Mouse (Mus musculus) retina, adult 2 months (tissue): Measurements from ENCODE around the gene Mmab.

ENCODE experiments used
- DNase-seq: peaks from one replicate; pipeline ENCODE4 v3.0.0-alpha.2; 2012; ENCODE audit warnings: low read depth, low spot score

Gene Mmab

DNA sequence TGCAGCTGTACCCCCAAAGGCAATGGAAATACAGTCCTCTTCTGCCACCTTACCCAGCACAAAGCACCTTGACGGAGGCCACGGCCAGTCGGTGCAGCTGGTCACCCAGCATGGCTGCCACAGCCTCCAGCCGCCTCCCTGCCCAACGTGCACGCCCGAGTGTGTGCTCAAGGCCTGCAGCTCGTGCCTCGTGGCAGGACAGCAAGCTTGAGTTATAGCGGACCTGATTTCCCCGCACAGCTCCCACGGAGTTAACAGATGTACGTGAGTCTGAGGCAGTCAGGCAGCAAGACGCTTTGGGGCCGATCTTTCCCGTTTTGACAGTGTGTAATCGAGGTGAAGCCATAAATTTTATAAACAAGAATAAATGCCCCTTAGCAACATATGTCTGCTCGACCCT lies 15.2 kb downstream of the Mmab start:
- no peak for DNase-seq

DNA sequence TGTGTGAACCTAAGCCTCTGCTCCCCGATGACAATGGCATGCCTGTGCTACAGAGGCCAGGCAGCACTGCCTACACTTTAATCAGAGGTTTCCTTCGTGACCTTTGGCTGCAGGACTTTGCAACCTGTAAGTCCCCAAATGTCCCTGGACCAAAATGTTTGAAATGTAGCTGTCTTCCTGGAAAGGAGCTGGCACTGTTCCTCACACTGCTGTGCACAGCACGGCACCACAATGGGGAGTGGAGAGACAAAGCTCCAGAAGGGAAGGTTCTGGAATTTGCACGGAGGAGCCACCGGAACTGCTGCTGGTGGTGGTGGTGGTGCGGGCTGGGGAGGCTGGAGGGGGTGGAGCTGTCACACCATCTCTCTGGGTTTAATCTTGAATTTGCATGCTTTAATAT lies 17.1 kb downstream of the Mmab start:
- DNase-seq, result no peak

DNA sequence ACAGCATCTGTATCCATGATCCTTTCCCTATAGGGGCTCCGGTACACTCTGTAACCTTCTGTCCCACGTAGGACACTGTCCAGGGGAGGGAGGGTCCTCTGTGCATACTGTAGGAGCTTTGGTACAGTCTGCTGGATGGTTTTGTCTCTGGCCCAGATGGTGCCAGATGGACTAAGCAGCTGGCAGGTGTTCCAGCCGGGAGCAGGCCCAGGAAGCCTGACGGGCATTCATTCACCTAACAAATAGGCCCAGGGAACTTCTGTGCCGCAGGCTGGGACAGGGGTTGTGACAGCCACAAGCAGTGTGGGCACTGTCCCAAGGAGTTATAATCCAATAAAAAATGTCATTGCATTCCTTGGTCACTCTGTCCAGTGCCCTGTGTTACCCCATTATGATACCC lies 19.9 kb downstream of the Mmab start:
- no peak for DNase-seq

DNA sequence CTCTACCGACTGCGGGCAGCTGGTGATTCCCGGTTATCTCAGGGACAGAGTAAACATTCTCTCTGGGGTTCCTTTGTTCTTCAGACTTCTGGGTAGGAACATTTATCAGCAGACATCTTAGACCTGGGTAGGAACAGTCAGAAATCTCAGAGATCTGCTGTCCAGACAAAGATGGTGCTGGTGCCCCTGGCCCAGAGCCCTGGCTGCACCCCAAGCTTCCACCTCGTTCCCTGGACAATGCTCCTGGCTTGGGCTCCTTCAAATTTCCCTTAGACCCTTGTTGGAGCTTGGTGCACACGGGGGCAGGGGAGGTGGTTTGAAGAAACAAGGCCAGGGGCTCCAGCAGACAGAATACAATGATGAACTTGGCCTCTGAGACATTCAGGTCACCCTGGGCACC lies 21.3 kb downstream of the Mmab start:
- no peak for DNase-seq

DNA sequence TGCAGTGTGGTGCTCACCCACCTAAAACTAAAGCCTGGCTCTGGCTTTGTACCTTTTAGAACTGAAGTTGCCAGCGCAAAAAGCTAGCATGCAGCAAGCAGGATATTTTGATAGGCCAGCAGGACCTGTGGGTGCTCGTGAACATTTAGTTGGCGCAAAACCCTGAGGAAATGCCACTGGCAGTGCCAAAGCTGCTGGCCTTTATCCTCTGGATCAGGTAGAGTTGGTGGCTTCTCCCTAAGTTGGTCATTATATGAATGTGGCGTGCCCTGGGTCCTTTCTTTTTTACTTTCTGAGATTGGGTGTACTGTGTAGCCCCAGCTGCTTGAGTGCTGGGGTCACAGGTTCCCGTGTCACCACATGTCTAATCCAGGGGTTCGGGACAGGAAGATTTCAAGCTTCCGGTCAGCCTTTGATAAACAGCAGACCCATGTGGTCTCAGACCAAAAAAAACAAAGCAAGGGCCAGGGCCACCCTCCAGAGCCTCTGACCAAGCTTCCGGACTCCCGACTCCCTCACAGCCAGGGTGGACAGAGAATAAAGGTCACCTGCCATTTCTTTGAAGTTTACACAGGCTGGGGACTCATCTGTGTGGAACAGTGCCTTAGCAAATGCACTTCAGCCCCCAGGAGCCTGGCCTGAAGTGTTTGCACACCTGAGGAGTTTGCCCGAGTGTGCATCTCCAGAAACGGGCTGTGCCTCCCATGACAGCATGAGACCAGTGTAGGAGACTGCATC lies 22.1 kb downstream of the Mmab start:
- no peak for DNase-seq

DNA sequence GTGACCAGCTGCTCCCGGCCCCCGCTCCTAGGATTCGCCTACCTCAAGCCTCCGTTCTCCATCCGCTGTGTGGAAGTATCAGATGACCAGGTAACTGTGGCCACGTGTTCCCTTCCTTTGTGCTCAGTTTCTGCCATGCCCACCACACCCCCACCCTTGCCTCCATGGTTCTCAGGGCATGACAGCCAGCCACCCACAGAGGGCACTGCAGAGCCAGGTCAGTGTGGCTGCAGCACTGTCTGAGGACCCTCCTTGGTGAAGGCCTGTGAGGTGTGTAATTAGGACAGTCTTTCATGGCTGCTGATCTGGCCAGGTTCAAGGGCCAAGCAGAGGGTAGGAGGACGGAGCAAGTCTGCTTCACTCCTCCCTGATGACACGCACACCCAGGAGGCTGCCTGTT lies 25.3 kb downstream of the Mmab start:
- DNase-seq, result no peak

DNA sequence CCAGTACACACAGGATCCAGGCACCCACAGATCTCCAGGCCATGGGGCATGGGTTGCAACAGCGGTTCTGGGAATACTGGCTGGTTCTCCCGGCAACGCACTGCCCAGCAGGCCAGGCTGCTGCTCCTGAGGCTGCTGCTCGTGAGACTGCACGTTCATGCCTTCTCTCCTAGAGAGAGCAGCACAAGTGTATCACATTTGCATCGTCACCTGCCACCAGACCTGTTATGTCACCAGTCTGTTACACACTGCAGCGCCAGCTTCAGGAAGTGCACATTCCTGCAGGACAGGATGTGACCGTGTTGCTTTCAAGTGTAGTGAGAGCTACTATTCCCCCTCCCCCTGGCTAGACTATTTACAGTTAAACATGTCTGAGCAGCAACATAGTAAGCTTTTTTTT lies 27.0 kb downstream of the Mmab start:
- no peak for DNase-seq

DNA sequence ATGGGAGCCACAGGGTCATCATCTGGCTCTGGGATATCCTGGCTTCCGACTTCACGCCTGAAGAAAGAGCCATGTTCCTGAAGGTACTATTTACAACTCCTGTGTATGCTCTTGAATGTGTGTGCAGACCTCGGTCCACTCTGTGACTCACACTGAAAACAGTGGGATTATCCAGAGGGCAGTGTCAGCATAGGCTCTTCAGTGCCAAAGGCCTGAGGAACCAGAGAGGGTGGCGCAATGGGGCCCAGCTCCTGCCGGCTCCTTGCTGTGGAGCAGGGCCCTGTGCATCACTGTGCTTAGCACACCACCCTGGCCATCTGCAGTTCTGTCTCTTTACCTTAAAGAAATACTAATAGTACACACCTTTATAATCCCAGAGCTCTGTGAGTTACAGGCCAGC lies 28.3 kb downstream of the Mmab start:
- no peak for DNase-seq

DNA sequence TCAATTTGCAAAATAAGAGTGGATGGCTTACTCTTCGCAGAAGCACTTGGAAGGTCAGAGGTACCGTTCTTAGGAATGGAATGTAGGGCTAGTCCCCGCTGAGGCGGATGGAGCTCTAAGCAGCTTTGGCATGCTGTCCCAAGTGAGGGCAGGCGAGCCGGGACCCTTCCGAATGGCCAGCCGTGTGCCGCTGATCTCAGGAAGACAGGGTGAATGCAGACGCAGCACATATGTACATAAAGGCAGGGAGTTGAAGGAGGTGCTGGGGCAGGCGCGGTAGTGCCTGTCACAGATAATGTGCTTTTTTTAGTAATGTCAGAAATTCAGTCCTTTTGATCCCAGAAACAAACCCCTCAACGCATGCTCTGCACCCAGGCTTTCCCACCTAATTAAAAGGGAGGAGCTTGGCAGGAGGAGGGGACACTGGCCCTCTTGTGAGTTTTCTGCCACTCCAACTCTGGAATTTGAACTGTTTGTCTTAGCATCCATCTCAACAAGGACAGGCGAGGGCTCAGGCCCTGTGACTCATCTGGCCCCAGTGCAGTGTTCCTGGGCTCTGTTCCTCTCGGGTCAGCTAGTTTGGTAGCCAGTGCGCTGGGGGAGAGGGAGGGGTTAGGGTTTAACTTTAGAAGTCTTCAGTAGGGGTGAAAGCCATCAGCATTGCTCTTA lies 30.7 kb downstream of the Mmab start:
- DNase-seq, result no peak

DNA sequence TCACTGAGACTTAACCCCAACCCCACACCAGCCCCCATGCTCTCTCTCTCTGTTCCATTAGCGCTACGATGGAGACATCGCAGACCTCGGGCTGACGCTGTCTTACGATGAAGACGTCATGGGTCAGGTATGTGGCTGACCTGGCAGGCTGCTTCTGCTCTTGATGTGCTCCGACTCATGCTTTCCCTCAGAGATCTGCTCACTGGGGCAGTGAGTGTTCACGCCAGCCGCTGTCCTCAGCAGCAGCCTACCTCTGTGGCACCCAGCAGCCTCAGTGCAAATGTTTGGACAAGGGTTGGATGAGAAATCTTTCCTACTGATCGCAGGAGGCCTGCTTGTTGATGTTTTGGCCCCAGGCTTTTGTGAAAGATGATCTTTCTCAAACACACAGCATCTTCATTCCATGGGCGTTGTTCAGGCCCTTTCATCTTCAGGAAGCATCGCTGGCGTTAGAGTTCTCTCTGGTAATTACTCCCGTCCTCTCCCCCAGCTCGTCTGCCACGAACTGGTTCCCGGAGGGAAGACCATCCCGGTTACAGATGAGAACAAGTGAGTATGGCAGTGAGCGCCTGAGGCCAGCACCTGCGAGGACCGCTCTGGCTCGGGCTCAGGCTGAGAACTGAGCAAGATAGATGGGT lies 31.4 kb downstream of the Mmab start:
- no peak for DNase-seq

DNA sequence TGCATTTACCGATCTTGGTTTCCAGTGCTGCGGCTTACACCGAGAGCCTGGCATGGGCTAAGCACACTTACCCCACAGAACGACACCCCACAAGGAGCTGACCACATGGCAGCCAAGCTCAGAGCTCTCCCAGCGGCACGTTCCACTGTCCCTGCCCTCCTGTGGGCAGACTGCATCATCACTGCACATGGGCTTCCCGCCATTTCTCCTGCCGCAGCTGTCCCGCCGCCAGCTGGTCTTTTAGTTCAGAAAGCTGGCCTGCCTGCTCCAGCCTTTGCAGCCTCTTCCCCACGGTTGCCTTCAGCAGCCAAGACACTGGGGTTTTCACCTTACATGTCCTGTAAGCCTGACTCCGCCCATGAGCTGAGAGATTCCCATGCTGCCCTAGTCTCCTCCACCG lies 33.4 kb downstream of the Mmab start:
- DNase-seq, result no peak

DNA sequence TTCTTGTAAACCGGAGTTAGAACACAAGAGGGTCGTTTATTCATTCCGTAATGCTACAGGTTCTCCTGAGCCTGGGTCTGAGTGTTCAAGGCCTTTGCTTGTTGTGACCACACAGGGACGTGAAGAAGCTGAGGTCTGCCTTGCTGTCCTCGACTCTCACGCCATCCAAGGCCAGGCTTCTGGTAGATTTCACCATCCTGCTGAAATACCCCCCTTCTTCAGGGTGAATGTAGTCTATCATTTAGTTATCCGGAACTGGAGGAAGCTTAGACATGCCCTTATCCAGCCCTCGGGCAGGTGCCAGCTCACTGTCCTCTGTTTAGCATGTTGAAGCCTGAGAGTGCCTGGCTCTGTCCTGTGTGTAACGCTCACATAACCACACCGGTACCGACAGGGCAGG lies 35.0 kb downstream of the Mmab start:
- no peak for DNase-seq

DNA sequence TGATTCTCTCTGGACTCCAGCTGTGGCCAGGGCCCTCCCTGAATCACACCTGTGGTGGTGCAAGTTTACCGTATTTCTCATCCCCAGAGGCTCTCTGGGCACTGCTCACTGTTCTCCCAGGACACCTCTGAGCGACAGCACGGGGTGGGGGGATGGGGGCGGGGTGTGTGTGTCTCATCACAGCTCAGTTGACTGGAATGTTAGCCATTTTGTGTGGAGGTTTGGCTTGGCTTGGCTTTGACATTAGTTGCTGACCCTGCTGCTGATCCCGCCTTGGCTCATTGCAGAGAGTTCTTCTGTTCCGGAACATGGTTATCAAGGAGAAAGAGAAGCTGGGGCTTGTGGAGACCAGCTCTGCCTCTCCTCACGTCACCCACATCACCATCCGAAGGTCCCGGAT lies 36.0 kb downstream of the Mmab start:
- no peak for DNase-seq

DNA sequence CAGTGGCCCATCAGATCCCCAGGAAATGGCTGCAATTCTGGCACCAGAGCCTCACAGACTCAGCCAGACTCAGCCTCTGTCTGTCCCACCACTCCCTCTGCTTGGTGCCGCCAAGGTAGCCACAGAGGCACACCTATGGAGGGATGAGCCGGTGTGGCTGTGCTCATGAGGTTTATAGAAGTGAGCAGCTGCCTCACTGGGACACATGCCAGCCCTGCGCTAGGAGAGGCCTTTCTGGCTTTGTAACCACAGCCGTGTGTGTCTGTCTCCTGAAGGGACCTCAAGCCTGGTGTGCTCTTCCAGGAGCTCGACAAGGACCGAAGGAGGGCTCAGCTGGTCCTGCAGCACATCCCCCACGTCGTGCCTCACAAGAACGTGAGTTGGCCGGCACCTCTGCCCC lies 36.6 kb downstream of the Mmab start:
- DNase-seq, result no peak

DNA sequence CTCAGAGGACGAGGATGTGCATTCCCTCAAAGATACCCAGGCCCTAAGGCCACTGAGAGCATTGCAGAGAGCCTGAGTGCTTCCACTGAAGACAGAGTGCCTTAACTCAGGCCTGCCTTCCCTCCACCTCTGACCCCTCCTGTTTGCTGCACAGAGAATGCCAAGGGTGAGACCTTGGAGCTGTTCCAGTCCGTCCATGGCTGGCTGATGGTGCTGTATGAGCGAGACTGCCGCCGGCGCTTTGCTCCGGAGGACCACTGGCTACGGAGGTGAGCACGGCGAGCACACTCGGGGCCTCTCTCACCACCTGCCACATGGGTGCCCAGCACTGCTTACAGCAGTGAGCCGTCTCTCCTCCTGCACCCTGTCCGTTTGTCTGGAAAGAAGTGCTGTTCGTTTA lies 37.3 kb downstream of the Mmab start:
- no peak for DNase-seq

DNA sequence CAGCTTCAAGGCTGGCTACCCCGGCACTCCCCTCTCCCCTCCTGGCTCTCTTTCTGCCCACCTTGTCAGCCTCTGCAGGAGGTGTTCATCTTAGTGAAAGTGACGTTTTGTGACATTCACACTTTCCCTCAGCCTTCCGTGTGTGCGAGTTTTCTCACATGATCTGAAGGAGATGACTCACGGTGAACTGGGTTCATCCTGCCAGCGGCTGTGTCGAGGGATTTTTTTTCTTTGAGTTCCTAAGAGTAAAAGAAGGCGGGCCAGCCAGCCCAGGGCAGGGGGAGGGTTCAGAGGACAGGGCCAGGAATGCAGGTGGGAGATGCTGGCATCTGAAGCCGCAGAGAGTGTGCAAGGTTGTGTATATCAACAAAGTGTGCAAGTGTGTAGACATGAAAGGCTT lies 50.7 kb downstream of the Mmab start:
- DNase-seq, result no peak

DNA sequence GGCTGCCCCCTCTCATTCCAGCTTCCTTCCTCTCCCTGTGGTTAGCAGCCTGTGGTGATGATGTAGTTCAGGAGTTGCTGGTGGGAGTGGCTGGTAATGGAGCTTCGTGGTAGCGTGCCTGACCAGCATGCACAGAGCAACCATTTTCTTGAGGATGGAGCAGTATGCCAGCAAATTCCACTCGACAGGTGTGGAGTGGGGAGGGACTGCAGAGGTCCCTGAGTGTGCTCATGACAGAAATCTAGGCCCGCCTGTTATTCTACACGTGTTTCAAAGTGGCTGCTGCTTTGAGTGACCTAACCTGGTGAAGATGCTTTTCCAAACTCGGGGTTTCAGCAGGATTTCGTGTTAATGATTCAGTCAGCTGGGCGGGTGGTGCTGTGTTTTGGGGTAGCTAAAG lies 59.4 kb downstream of the Mmab start:
- no peak for DNase-seq

DNA sequence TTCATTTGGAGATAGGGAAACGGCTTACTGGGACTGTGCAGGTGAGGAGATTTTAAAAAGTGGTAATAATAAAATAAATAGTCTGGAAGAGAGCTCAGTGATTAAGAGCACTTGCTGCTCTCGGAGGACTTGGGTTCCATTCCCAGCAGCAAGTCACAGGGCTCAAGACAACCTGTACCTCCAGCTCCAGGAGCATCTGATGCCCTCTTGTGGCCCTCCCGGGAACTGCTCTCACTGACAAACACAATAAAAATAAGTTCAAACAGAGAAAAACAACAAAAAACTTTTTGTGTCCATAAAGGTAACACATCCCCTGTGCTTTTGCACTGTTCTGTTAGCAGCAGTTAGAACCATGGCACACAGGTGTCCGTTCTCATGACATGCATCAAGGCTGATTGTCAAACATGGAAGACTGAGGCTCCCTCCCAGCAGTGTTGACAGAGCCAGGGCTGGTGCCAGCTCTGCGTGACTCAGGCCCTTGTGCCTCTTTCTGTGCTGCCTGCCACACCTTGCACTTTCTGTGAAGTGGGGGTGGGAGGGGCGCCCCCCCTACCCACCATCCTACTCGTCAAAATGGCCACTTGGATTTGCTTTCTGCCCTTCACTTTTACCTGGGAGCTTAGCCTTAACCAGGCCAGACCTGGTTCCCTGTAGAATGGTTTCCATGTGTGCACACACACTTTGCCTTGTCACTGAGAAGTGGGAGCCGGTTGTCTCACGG lies 60.5 kb downstream of the Mmab start:
- no peak for DNase-seq
